Mouse (Mus musculus) ES-E14 (cell line): ENCODE results near the gene Abcf3. TPM values are rescaled to one million over a fixed set of nuclear protein-coding genes. Genes with fewer than 3 reads are reported as not detected.
A peak's percentile ranks its signal among the peaks of the same experiment; 100 is the strongest.

Source experiments
- DNase-seq: peaks from one replicate; pipeline ENCODE4 v3.0.0-alpha.2; 2013; ENCODE audit warnings: low read depth, low spot score
- H3K27ac ChIP-seq: 2 replicates; pipeline ENCODE4 v1.5.1; 2012; ENCODE audit warnings: low read depth, mild to moderate bottlenecking, low read length, moderate library complexity, mixed read lengths; ENCODE audit not compliant: poor library complexity, insufficient read depth, severe bottlenecking
- H3K36me3 ChIP-seq: 2 replicates; pipeline ENCODE4 v1.6.1; 2012; ENCODE audit warnings: mild to moderate bottlenecking, low read length, moderate library complexity, mixed read lengths; ENCODE audit not compliant: control insufficient read depth, poor library complexity, insufficient read depth, severe bottlenecking
- H3K4me1 ChIP-seq, 2 experiments: fragments of 150-350 bp in 1 of 2; sonication (generic) in 1 of 2; 2 replicates each; pipeline ENCODE4 v1.6.1; 2012; ENCODE audit warnings: low read length in 2 of 2, mild to moderate bottlenecking in 1 of 2, mixed read lengths in 1 of 2; ENCODE audit not compliant: control insufficient read depth in 2 of 2, insufficient read depth in 2 of 2, poor library complexity in 1 of 2
- H3K4me3 ChIP-seq, 2 experiments: fragments of 150-350 bp in 1 of 2; sonication (generic) in 1 of 2; 2 replicates each; pipeline ENCODE4 v1.5.1; 2012; ENCODE audit warnings: low read length in 2 of 2, low read depth in 1 of 2, mild to moderate bottlenecking in 1 of 2, mixed read lengths in 1 of 2; ENCODE audit not compliant: insufficient read depth in 1 of 2, poor library complexity in 1 of 2, severe bottlenecking in 1 of 2
- H3K9ac ChIP-seq: 2 replicates; pipeline ENCODE4 v1.6.1; 2012; ENCODE audit warnings: low read depth, mild to moderate bottlenecking, low read length, mixed read lengths; ENCODE audit not compliant: poor library complexity, insufficient read depth, severe bottlenecking
- H3K9me3 ChIP-seq: fragments of 150-350 bp; sonication (generic); 2 replicates; pipeline ENCODE4 v1.6.1; 2012; ENCODE audit warnings: low read depth, mild to moderate bottlenecking, low read length; ENCODE audit not compliant: control insufficient read depth, insufficient read depth
- CHD2 ChIP-seq: IDR thresholded peaks from 2 replicates; pipeline ENCODE4 v1.6.1; 2014; ENCODE audit warnings: mild to moderate bottlenecking, low read depth, low read length, inconsistent platforms
- HCFC1 ChIP-seq: IDR thresholded peaks from 2 replicates; pipeline ENCODE4 v1.6.1; 2012; ENCODE audit warnings: low read length, inconsistent platforms, borderline replicate concordance; ENCODE audit not compliant: insufficient read depth
- MAFK ChIP-seq: IDR thresholded peaks from 2 replicates; pipeline ENCODE4 v1.6.1; 2014; ENCODE audit warnings: mild to moderate bottlenecking, low read depth, low read length, inconsistent platforms; ENCODE audit not compliant: insufficient read depth
- ZC3H11A ChIP-seq: IDR thresholded peaks from 2 replicates; pipeline ENCODE4 v1.6.1; 2012; ENCODE audit warnings: low read depth, mild to moderate bottlenecking, inconsistent platforms, low read length, borderline replicate concordance
- ZNF384 ChIP-seq: IDR thresholded peaks from 2 replicates; pipeline ENCODE4 v1.6.1; 2012; ENCODE audit warnings: low read depth, low read length, inconsistent platforms
- in situ Hi-C, 2 experiments: fragments of 600-800 bp; cut with MboI; formaldehyde crosslinking; loops; one replicate each; pipeline ENCODE4 v1.15.1; 2025; ENCODE audit warnings: low sequenced_read_pairs in 2 of 2, inconsistent platforms in 1 of 2; ENCODE audit not compliant: unreplicated experiment in 2 of 2
- total RNA-seq: library from RNA; depleted of rRNA; stranded (reverse); fragments of 300-350 nt; gene quantifications from 2 replicates; pipeline ENCODE4 v1.2.3, GENCODE M21; 2012

The Abcf3 gene
- total RNA-seq, 1 experiment: 49.8 TPM

GRCm38 (mm10) chr16:20534617-20535295 is 13.6 kb upstream of the Abcf3 start:
- H3K4me1 ChIP-seq: peaks cover 5 to 15% of the 10 kb centered on the region in 2 experiments; a peak in 3 of 4 replicates
- H3K9ac ChIP-seq: no peak overlapping the region
- peaks cover 16% of the 10 kb centered on the region for H3K36me3 ChIP-seq
- no peak overlapping the region for H3K27ac ChIP-seq
- no peak for DNase-seq
- TF ChIP-seq ZNF384 (peak; percentile 57; the same call in 1 of the 2 replicates), CHD2 (no peak; the same call in 1 of the 2 replicates)
- H3K9me3 ChIP-seq: no peaks in the 10 kb centered on the region
- in situ Hi-C loops: no loop called here
- H3K4me3 ChIP-seq: no peak overlapping the region

GRCm38 (mm10) chr16:20535296-20536080 is 12.9 kb upstream of the Abcf3 start, which contains the start of gene Ap2m1:
TSS of gene Ap2m1 (plus strand) at chr16:20535478.
- DNase-seq: peak; percentile 94
- Histone ChIP-seq H3K36me3 (peaks cover 18% of the 10 kb centered on the region), H3K27ac (peak within 1 kb of the TSS; percentile 82)

GRCm38 (mm10) chr16:20536081-20536665 is 12.2 kb upstream of the Abcf3 start:
- Histone ChIP-seq H3K27ac (no peak overlapping the region; the same call in 1 of the 2 replicates), H3K9ac (peak overlapping the region; percentile 95; the same call in 1 of the 2 replicates), H3K36me3 (peaks cover 21% of the 10 kb centered on the region), H3K4me1 (peaks cover 5 to 16% of the 10 kb centered on the region in 2 experiments; a peak in 3 of 4 replicates), H3K4me3 (peak overlapping the region; percentile 72 to 97), H3K9me3 (no peaks in the 10 kb centered on the region)
- DNase-seq: no peak
- in situ Hi-C loops: no loop called here
- no peak for TF ChIP-seq ZNF384
- no peak for TF ChIP-seq MAFK
- no peak for TF ChIP-seq ZC3H11A
- no peak for TF ChIP-seq HCFC1

More at GRCm38 (mm10) chr16:20535296-20536080, 12.9 kb upstream of the Abcf3 start, which contains the start of gene Ap2m1:
- Histone ChIP-seq H3K9me3 (no peaks in the 10 kb centered on the region), H3K4me3 (peak within 1 kb of the TSS; percentile 72 to 97), H3K4me1 (peaks cover 5 to 15% of the 10 kb centered on the region in 2 experiments; a peak in 3 of 4 replicates), H3K9ac (peak within 1 kb of the TSS; percentile 95)
- in situ Hi-C loops: no loop called here
- TF ChIP-seq HCFC1 (peak; percentile 100), ZC3H11A (no peak), CHD2 (0 out of 2 replicates have a peak, but pooled peaks have one; percentile 80)

- no peaks in the 10 kb centered on the region for H3K9me3 ChIP-seq
- peak overlapping the region; percentile 39; the same call in 1 of the 2 replicates for H3K9ac ChIP-seq
- TF ChIP-seq ZNF384 (no peak), MAFK (no peak), ZC3H11A (no peak)
- in situ Hi-C loops: no loop called here
- peaks cover 5 to 16% of the 10 kb centered on the region in 2 experiments; a peak in 3 of 4 replicates for H3K4me1 ChIP-seq
- peak overlapping the region; percentile 21 to 22 for H3K4me3 ChIP-seq
- H3K36me3 ChIP-seq: peaks cover 28% of the 10 kb centered on the region
- no peak for DNase-seq
- peak overlapping the region; percentile 59 for H3K27ac ChIP-seq
These were observed 11.3 kb upstream of the Abcf3 start for GRCm38 (mm10) chr16:20537071-20537471.
